Mouse (Mus musculus): Measurements from ENCODE around the gene Ndufv1. TPM values are rescaled to one million over a fixed set of nuclear protein-coding genes. Genes with fewer than 3 reads are reported as not detected.
"Not testable (repeated sequence)": the region's sequence is repeated elsewhere in the genome, so short reads cannot be mapped to it uniquely, and the experiment has no call there.

The Ndufv1 gene
- polyA plus RNA-seq, 1 experiment from 2014 or later, result 194 TPM

- no peak for DNase-seq (ENCODE audit: low spot score)
Measured at GRCm38 (mm10) chr19:3975866-3976265, 36.7 kb downstream of the Ndufv1 start.

DNA sequence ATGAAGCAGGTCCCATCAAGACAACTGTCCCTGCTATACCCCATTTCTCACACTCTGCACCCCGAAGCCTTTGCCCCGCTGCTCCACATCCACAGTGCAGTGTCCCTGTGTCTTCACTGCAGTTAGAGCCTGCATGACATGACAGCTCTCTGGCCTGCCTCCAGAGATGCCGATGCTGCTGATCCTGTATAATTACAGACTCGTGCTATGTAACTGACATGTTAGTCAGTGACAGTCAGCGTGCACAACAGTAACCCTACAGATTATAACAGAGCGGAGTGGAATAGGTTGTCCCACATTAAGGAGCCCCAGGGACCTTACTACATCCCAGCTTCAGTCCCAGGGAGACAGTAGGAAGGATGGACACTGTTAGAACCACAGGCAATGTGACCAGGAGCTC is 38.0 kb downstream of the Ndufv1 start:
- not testable (repeated sequence) for DNase-seq (ENCODE audit: low spot score)

- DNase-seq (ENCODE audit: low spot score), result no peak
Measured at GRCm38 (mm10) chr19:3972229-3972628, 40.4 kb downstream of the Ndufv1 start, which contains the start of gene Aldh3b2. Aldh3b2 (plus strand) TSS chr19:3972328.

GRCm38 (mm10) chr19:3967258-3967657 is 45.3 kb downstream of the Ndufv1 start:
- DNase-seq (ENCODE audit: low spot score), result no peak

GRCm38 (mm10) chr19:3966330-3967075 is 46.1 kb downstream of the Ndufv1 start:
- no peak for DNase-seq (ENCODE audit: low spot score)

GRCm38 (mm10) chr19:3964030-3964429 is 48.6 kb downstream of the Ndufv1 start:
- DNase-seq (ENCODE audit: low spot score), result no peak

- no peak for DNase-seq (ENCODE audit: low spot score)
Measured at GRCm38 (mm10) chr19:3962469-3962868, 50.1 kb downstream of the Ndufv1 start.

GRCm38 (mm10) chr19:3961805-3962204 is 50.8 kb downstream of the Ndufv1 start:
- not testable (repeated sequence) for DNase-seq (ENCODE audit: low spot score)

- DNase-seq (ENCODE audit: low spot score), result no peak
Measured at GRCm38 (mm10) chr19:3960211-3960610, 52.4 kb downstream of the Ndufv1 start.

DNA sequence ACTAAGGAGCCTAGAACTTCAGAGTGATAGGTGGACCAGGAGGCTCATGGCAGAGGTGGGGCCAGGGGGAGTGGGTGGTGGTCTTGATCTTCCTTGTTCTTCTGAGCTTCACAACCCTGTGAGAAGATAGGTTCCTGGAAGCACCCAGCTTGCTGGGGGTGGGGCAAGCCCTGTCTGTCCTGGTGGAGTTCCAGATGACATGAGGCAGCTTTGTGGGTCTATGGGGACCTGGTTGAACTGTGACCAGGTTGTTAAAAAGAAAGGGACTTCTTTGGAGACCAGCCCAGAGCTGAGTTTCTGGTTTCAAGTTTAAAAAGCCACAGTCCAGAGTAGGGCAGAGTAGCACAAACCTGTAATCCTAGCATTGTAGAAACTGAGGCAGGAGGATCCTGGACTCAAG is 53.6 kb downstream of the Ndufv1 start:
- DNase-seq (ENCODE audit: low spot score), result no peak

- DNase-seq (ENCODE audit: low spot score), result no peak
Measured at GRCm38 (mm10) chr19:3958470-3958869, 54.1 kb downstream of the Ndufv1 start, which contains the start of gene Aldh3b3. Aldh3b3 (plus strand) TSS chr19:3958645.

Other genes with a start within 250 kb of the Ndufv1 start
- gene Kmt5b, start 245.4 kb downstream of the Ndufv1 start, polyA plus RNA-seq (2015; fragmentation: Nextera tagmentation; extraction: Ambion mirVana), result 24.7 and 31.1 TPM in 2 replicates
- gene Chka, start 161.0 kb downstream of the Ndufv1 start, polyA plus RNA-seq (2015; fragmentation: Nextera tagmentation; extraction: Ambion mirVana), result 17.8 and 26.2 TPM in 2 replicates
- gene Tcirg1, start 105.7 kb downstream of the Ndufv1 start, polyA plus RNA-seq (2015; fragmentation: Nextera tagmentation; extraction: Ambion mirVana), result 48.7 and 50.1 TPM in 2 replicates
- 333 and 338 TPM in 2 replicates for gene Ndufs8, start 100.0 kb downstream of the Ndufv1 start, polyA plus RNA-seq (2015; fragmentation: Nextera tagmentation; extraction: Ambion mirVana)
- gene Aldh3b1, start 83.0 kb downstream of the Ndufv1 start, polyA plus RNA-seq (2015; fragmentation: Nextera tagmentation; extraction: Ambion mirVana), result 4.6 and 5.3 TPM in 2 replicates
- gene Unc93b1, start 77.6 kb downstream of the Ndufv1 start, polyA plus RNA-seq (2015; fragmentation: Nextera tagmentation; extraction: Ambion mirVana), result 32.2 and 34.2 TPM in 2 replicates
- gene Aldh3b3, start 54.2 kb downstream of the Ndufv1 start, polyA plus RNA-seq (2015; fragmentation: Nextera tagmentation; extraction: Ambion mirVana), result 0.07 TPM in 1 of 2 replicates, not detected in the other
- gene Aldh3b2, start 40.5 kb downstream of the Ndufv1 start, polyA plus RNA-seq (2015; fragmentation: Nextera tagmentation; extraction: Ambion mirVana), result 1.5 and 1.6 TPM in 2 replicates
- 4.3 and 5.9 TPM in 2 replicates for gene Acy3, start 26.2 kb downstream of the Ndufv1 start, polyA plus RNA-seq (2015; fragmentation: Nextera tagmentation; extraction: Ambion mirVana)
- gene Tbx10, start 20.1 kb downstream of the Ndufv1 start, polyA plus RNA-seq (2015; fragmentation: Nextera tagmentation; extraction: Ambion mirVana), result 0.06 TPM in 1 of 2 replicates, not detected in the other
- gene Nudt8, start 12.2 kb downstream of the Ndufv1 start, polyA plus RNA-seq (2015; fragmentation: Nextera tagmentation; extraction: Ambion mirVana), result 40.4 and 42.5 TPM in 2 replicates
- gene Gm49405, start 12.2 kb downstream of the Ndufv1 start, polyA plus RNA-seq (2015; fragmentation: Nextera tagmentation; extraction: Ambion mirVana), result 0.98 and 1.6 TPM in 2 replicates
- gene Doc2g, start 9.5 kb downstream of the Ndufv1 start, polyA plus RNA-seq (2015; fragmentation: Nextera tagmentation; extraction: Ambion mirVana), result 1.3 and 1.6 TPM in 2 replicates
- gene Gstp1, start 25.2 kb upstream of the Ndufv1 start, polyA plus RNA-seq (2015; fragmentation: Nextera tagmentation; extraction: Ambion mirVana), result 609 and 681 TPM in 2 replicates
- 4.5 and 6.1 TPM in 2 replicates for gene Gstp2, start 33.2 kb upstream of the Ndufv1 start, polyA plus RNA-seq (2015; fragmentation: Nextera tagmentation; extraction: Ambion mirVana)
- 10.3 and 13.9 TPM in 2 replicates for gene Gstp3, start 46.8 kb upstream of the Ndufv1 start, polyA plus RNA-seq (2015; fragmentation: Nextera tagmentation; extraction: Ambion mirVana)
- 0.42 TPM in 1 of 2 replicates, not detected in the other for gene Cabp2, start 68.8 kb upstream of the Ndufv1 start, polyA plus RNA-seq (2015; fragmentation: Nextera tagmentation; extraction: Ambion mirVana)
- 179 and 208 TPM in 2 replicates for gene Cdk2ap2, start 84.4 kb upstream of the Ndufv1 start, polyA plus RNA-seq (2015; fragmentation: Nextera tagmentation; extraction: Ambion mirVana)
- gene Pitpnm1, start 87.2 kb upstream of the Ndufv1 start, polyA plus RNA-seq (2015; fragmentation: Nextera tagmentation; extraction: Ambion mirVana), result 37.1 and 45.6 TPM in 2 replicates
- 114 TPM in 2 replicates for gene Aip, start 113.1 kb upstream of the Ndufv1 start, polyA plus RNA-seq (2015; fragmentation: Nextera tagmentation; extraction: Ambion mirVana)
- 0.03 TPM in 1 of 2 replicates, not detected in the other for gene Gpr152, start 127.0 kb upstream of the Ndufv1 start, polyA plus RNA-seq (2015; fragmentation: Nextera tagmentation; extraction: Ambion mirVana)
- gene Cabp4, start 131.2 kb upstream of the Ndufv1 start, polyA plus RNA-seq (2015; fragmentation: Nextera tagmentation; extraction: Ambion mirVana), result 0.48 and 0.58 TPM in 2 replicates
- 184 and 207 TPM in 2 replicates for gene Coro1b, start 135.8 kb upstream of the Ndufv1 start, polyA plus RNA-seq (2015; fragmentation: Nextera tagmentation; extraction: Ambion mirVana)
- gene Ptprcap, start 140.8 kb upstream of the Ndufv1 start, polyA plus RNA-seq (2015; fragmentation: Nextera tagmentation; extraction: Ambion mirVana), result 929 and 954 TPM in 2 replicates
- 36.4 and 41.8 TPM in 2 replicates for gene Rps6kb2, start 150.5 kb upstream of the Ndufv1 start, polyA plus RNA-seq (2015; fragmentation: Nextera tagmentation; extraction: Ambion mirVana)
- gene Carns1, start 162.7 kb upstream of the Ndufv1 start, polyA plus RNA-seq (2015; fragmentation: Nextera tagmentation; extraction: Ambion mirVana), result 6.8 and 10.4 TPM in 2 replicates
- gene Tbc1d10c, start 178.5 kb upstream of the Ndufv1 start, polyA plus RNA-seq (2015; fragmentation: Nextera tagmentation; extraction: Ambion mirVana), result 322 and 323 TPM in 2 replicates
- gene Ppp1ca, start 179.3 kb upstream of the Ndufv1 start, polyA plus RNA-seq (2015; fragmentation: Nextera tagmentation; extraction: Ambion mirVana), result 995 and 1,030 TPM in 2 replicates
- gene Rad9a, start 188.9 kb upstream of the Ndufv1 start, polyA plus RNA-seq (2015; fragmentation: Nextera tagmentation; extraction: Ambion mirVana), result 29.8 and 33.2 TPM in 2 replicates
- gene Clcf1, start 201.4 kb upstream of the Ndufv1 start, polyA plus RNA-seq (2015; fragmentation: Nextera tagmentation; extraction: Ambion mirVana), result 2.1 and 2.5 TPM in 2 replicates
- gene AC109138.7, start 201.6 kb upstream of the Ndufv1 start, polyA plus RNA-seq (2015; fragmentation: Nextera tagmentation; extraction: Ambion mirVana), result not detected in 2 replicates
- 41.2 and 44.3 TPM in 2 replicates for gene Pold4, start 219.1 kb upstream of the Ndufv1 start, polyA plus RNA-seq (2015; fragmentation: Nextera tagmentation; extraction: Ambion mirVana)

All from thymus, postnatal 0 days (tissue).